In genomic region chr19:55137884-55138283, GRCm38 (mm10) we compare ENCODE assay signal across 12 mouse cellular contexts. TPM values are rescaled to one million over a fixed set of nuclear protein-coding genes. Genes with fewer than 3 reads are reported as not detected.
DNase-seq lines count a peak whose midpoint lies in the region; ATAC-seq and TF ChIP-seq lines count a peak whose summit lies in the region.
"Had no signal": no experiment of that assay in that cellular context is flagged by ENCODE, and none has a peak within 500 bp of the region (broad histone marks: within the 10 kb centered on the region; RNA-seq: fewer than 3 reads in every experiment).

No protein-coding gene starts in this region.

- no peaks in the 10 kb centered on the region for H3K27me3 ChIP-seq in heart, adult 2 months (ENCODE audit: control insufficient read depth, insufficient read depth, low read length)
- no peaks in the 10 kb centered on the region for H3K27me3 ChIP-seq in lung, embryonic 15.5 days
- H3K27me3 ChIP-seq in forebrain, postnatal 0 days (ENCODE audit: insufficient read depth, low read length): no peaks in the 10 kb centered on the region
- H3K27me3 ChIP-seq in midbrain, embryonic 14.5 days (ENCODE audit: control insufficient read depth, insufficient read depth, low read length): no peaks in the 10 kb centered on the region
- H3K27me3 ChIP-seq in cerebellum, adult 2 months (ENCODE audit: control insufficient read depth, insufficient read depth, low read length): no peaks in the 10 kb centered on the region; the same call in 1 of the 2 replicates
- H3K27me3 ChIP-seq: embryonic facial prominence, embryonic 15.5 days; limb, embryonic 15.5 days had no signal

- H3K4me2 ChIP-seq in lung, embryonic 15.5 days: no peak overlapping the region
- H3K4me2 ChIP-seq in forebrain, postnatal 0 days (ENCODE audit: low read depth): no peak overlapping the region
- no peak overlapping the region for H3K4me2 ChIP-seq in midbrain, embryonic 14.5 days (ENCODE audit: low read length)
- H3K4me2 ChIP-seq: embryonic facial prominence, embryonic 15.5 days; limb, embryonic 15.5 days had no signal

- no peak for TF ChIP-seq CTCF in heart, adult 2 months (IDR thresholded peaks at IDR 0.05)
- TF ChIP-seq CTCF in forebrain, postnatal 0 days (IDR thresholded peaks at IDR 0.05; ENCODE audit: low read depth): no peak
- TF ChIP-seq CTCF in cerebellum, adult 2 months (IDR thresholded peaks at IDR 0.05; ENCODE audit: borderline replicate concordance, insufficient read depth, low read depth, low read length): no peak

- H3K4me3 ChIP-seq in heart, adult 2 months: no peak overlapping the region
- no peak overlapping the region for H3K4me3 ChIP-seq in lung, embryonic 15.5 days
- no peak overlapping the region for H3K4me3 ChIP-seq in forebrain, postnatal 0 days (ENCODE audit: low read depth, low read length)
- no peak overlapping the region for H3K4me3 ChIP-seq in midbrain, embryonic 14.5 days (replicated peaks; ENCODE audit: low read depth, low read length)
- no peak overlapping the region for H3K4me3 ChIP-seq in cerebellum, adult 2 months (replicated peaks; ENCODE audit: insufficient read depth, low read depth, low read length)
- H3K4me3 ChIP-seq: embryonic facial prominence, embryonic 15.5 days; limb, embryonic 15.5 days had no signal

- no peaks in the 10 kb centered on the region for H3K36me3 ChIP-seq in heart, adult 2 months (ENCODE audit: control insufficient read depth, insufficient read depth, low read length)
- H3K36me3 ChIP-seq in lung, embryonic 15.5 days: no peaks in the 10 kb centered on the region
- no peaks in the 10 kb centered on the region for H3K36me3 ChIP-seq in forebrain, postnatal 0 days (ENCODE audit: insufficient read depth)
- H3K36me3 ChIP-seq in midbrain, embryonic 14.5 days (ENCODE audit: control insufficient read depth, insufficient read depth, low read length): no peaks in the 10 kb centered on the region
- H3K36me3 ChIP-seq: embryonic facial prominence, embryonic 15.5 days; limb, embryonic 15.5 days had no signal

- H3K79me2 ChIP-seq in heart, adult 2 months (replicated peaks; ENCODE audit: control insufficient read depth, insufficient read depth, low read length): no peaks in the 10 kb centered on the region

- peaks cover 13% of the 10 kb centered on the region for H3K4me1 ChIP-seq in heart, adult 2 months (ENCODE audit: control insufficient read depth, insufficient read depth, low read length)
- peaks cover 20% of the 10 kb centered on the region for H3K4me1 ChIP-seq in lung, embryonic 15.5 days
- H3K4me1 ChIP-seq in forebrain, postnatal 0 days (ENCODE audit: insufficient read depth): no peaks in the 10 kb centered on the region
- peaks cover 4% of the 10 kb centered on the region; the same call in 1 of the 2 replicates for H3K4me1 ChIP-seq in midbrain, embryonic 14.5 days (ENCODE audit: control insufficient read depth, insufficient read depth, low read length)
- H3K4me1 ChIP-seq in cerebellum, adult 2 months (ENCODE audit: control insufficient read depth, insufficient read depth, low read length): no peaks in the 10 kb centered on the region
- H3K4me1 ChIP-seq: limb, embryonic 15.5 days had no signal

- TF ChIP-seq EP300 in heart, adult 2 months (IDR thresholded peaks at IDR 0.05; ENCODE audit: insufficient read depth, low read depth, low read length): no peak

- no peak for TF ChIP-seq POLR2A in heart, adult 2 months (IDR thresholded peaks at IDR 0.05; ENCODE audit: insufficient read depth, low read depth, low read length)
- TF ChIP-seq POLR2A in cerebellum, adult 2 months (IDR thresholded peaks at IDR 0.05; ENCODE audit: borderline replicate concordance, insufficient read depth, low read length): no peak

- H3K9me3 ChIP-seq in lung, embryonic 15.5 days: no peaks in the 10 kb centered on the region
- H3K9me3 ChIP-seq in forebrain, postnatal 0 days (ENCODE audit: low read length): no peaks in the 10 kb centered on the region
- H3K9me3 ChIP-seq in midbrain, embryonic 14.5 days (ENCODE audit: control insufficient read depth, low read length): no peaks in the 10 kb centered on the region
- H3K9me3 ChIP-seq: embryonic facial prominence, embryonic 15.5 days; limb, embryonic 15.5 days had no signal

- DNase-seq in heart, adult 11 months: peak; percentile 96
- DNase-seq in heart, adult 2 months: no peak
- no peak for DNase-seq in lung, postnatal 25 days (ENCODE audit: low spot score)
- DNase-seq in forebrain, postnatal 0 days: peak; percentile 9
- peak; percentile 35 for DNase-seq in midbrain, embryonic 14.5 days
- no peak for DNase-seq in layer of hippocampus, adult 9-10 months (ENCODE audit: low spot score)
- DNase-seq in cerebellum, adult 2 months: no peak
- DNase-seq: retina, postnatal 1 day had no signal

- peak; percentile 85; the same call in 1 of the 2 replicates for ATAC-seq in lung, embryonic 15.5 days (ENCODE audit: borderline replicate concordance, extremely low read depth, low FRiP score, low TSS enrichment)
- peak; percentile 87 for ATAC-seq in forebrain, postnatal 0 days
- no peak for ATAC-seq in midbrain, embryonic 14.5 days (ENCODE audit: low FRiP score, low TSS enrichment)

- WGBS in heart, adult 2 months: 32% methylated on average over 7 of the region's 7 CpGs
- WGBS in lung, embryonic 15.5 days: 27% methylated on average over 7 of the region's 7 CpGs
- WGBS in forebrain, postnatal 0 days: 17% methylated on average over 7 of the region's 7 CpGs
- WGBS in midbrain, embryonic 14.5 days: 22% methylated on average over 7 of the region's 7 CpGs
- 5% methylated on average over 7 of the region's 7 CpGs for WGBS in cerebellum, adult 2 months

- H3K27ac ChIP-seq in heart, adult 2 months: no peak overlapping the region
- H3K27ac ChIP-seq in lung, embryonic 15.5 days: peak overlapping the region; percentile 46
- no peak overlapping the region for H3K27ac ChIP-seq in forebrain, postnatal 0 days (ENCODE audit: low read depth, low read length)
- no peak overlapping the region for H3K27ac ChIP-seq in midbrain, embryonic 14.5 days (replicated peaks; ENCODE audit: low read depth, low read length)
- no peak overlapping the region for H3K27ac ChIP-seq in cerebellum, adult 2 months (ENCODE audit: insufficient read depth, low read length)
- H3K27ac ChIP-seq: embryonic facial prominence, embryonic 15.5 days; limb, embryonic 15.5 days had no signal

- no peak overlapping the region for H3K9ac ChIP-seq in heart, adult 2 months (ENCODE audit: low read depth, low read length)
- H3K9ac ChIP-seq in lung, embryonic 15.5 days: no peak overlapping the region
- no peak overlapping the region for H3K9ac ChIP-seq in forebrain, postnatal 0 days
- no peak overlapping the region for H3K9ac ChIP-seq in midbrain, embryonic 14.5 days (replicated peaks; ENCODE audit: low read length)
- H3K9ac ChIP-seq: embryonic facial prominence, embryonic 15.5 days; limb, embryonic 15.5 days had no signal

- intact Hi-C loops in heart, adult 2 months (cut with DNase I): no loop called here

RNA-seq across cellular contexts. Expression of gene Gpam, which starts 10.8 kb away (rescaled TPM):
- 100 to 1,000 TPM; 149 to 173 TPM for total RNA-seq in heart, adult 2 months (2021)
- 75.4 and 121 TPM in 2 replicates for polyA plus RNA-seq in heart, adult 2 months (2012; rRNA removed)
- 28.7 and 29.2 TPM in 2 replicates for polyA plus RNA-seq in lung, embryonic 15.5 days (2015; fragmentation: Nextera tagmentation; extraction: Ambion mirVana)
- 58.6 and 61.4 TPM in 2 replicates for total RNA-seq in forebrain, postnatal 0 days (2014; rRNA removed)
- 15.8 and 20.6 TPM in 2 replicates for polyA plus RNA-seq in forebrain, postnatal 0 days (2015; fragmentation: Nextera tagmentation; extraction: Ambion mirVana)
- polyA plus RNA-seq in midbrain, embryonic 14.5 days (2014; fragmentation: Nextera tagmentation; extraction: Ambion mirVana): 19.3 and 28.7 TPM in 2 replicates
- 38.4 and 41.9 TPM in 2 replicates for polyA plus RNA-seq in cerebellum, adult 2 months (2012; rRNA removed)

RNA-seq across cellular contexts. Expression of gene Tectb, which starts 42.6 kb away (rescaled TPM):
- under 1 TPM; 0.16 to 0.23 TPM for total RNA-seq in heart, adult 2 months (2021)
- 0.21 and 0.29 TPM in 2 replicates for polyA plus RNA-seq in heart, adult 2 months (2012; rRNA removed)
- polyA plus RNA-seq in lung, embryonic 15.5 days (2015; fragmentation: Nextera tagmentation; extraction: Ambion mirVana): 0.15 TPM in 1 of 2 replicates, not detected in the other
- 0.46 TPM in 1 of 2 replicates, not detected in the other for total RNA-seq in forebrain, postnatal 0 days (2014; rRNA removed)
- 0.16 and 0.20 TPM in 2 replicates for polyA plus RNA-seq in forebrain, postnatal 0 days (2015; fragmentation: Nextera tagmentation; extraction: Ambion mirVana)
- 0.65 and 0.68 TPM in 2 replicates for polyA plus RNA-seq in midbrain, embryonic 14.5 days (2014; fragmentation: Nextera tagmentation; extraction: Ambion mirVana)
- polyA plus RNA-seq in cerebellum, adult 2 months (2012; rRNA removed): 0.03 TPM in 1 of 2 replicates, not detected in the other
- polyA plus RNA-seq: C2C12; limb, embryonic 15.5 days had no signal

Comparison
In these comparisons a context has a peak if more than half of its experiments do, and no peak if none do; other contexts are left out.
1. DNase-seq: peak in heart, adult 11 months (single experiment), forebrain, postnatal 0 days (single experiment) and midbrain, embryonic 14.5 days (single experiment); none in heart, adult 2 months (0 of 2), lung, postnatal 25 days (single experiment), layer of hippocampus, adult 9-10 months (single experiment) and cerebellum, adult 2 months (0 of 2).